Mouse (Mus musculus): ENCODE measurements around the gene Prkg1. TPM values are rescaled to one million over a fixed set of nuclear protein-coding genes. Genes with fewer than 3 reads are reported as not detected.
A peak's percentile ranks its signal among the peaks of the same experiment; 100 is the strongest.

Prkg1 gene
- polyA plus RNA-seq, 1 experiment from 2014 or later, result 1.1 TPM

- no peaks in the 10 kb centered on the region for H3K36me3 ChIP-seq (ENCODE audit: control insufficient read depth, insufficient read depth, low read length)
- no peaks in the 10 kb centered on the region for H3K4me1 ChIP-seq (ENCODE audit: control insufficient read depth, insufficient read depth, low read length)
- H3K9ac ChIP-seq (ENCODE audit: low read length), result no peak overlapping the region
- no peaks in the 10 kb centered on the region for H3K27me3 ChIP-seq (replicated peaks; ENCODE audit: control insufficient read depth, insufficient read depth, low read length)
- no peak overlapping the region for H3K4me3 ChIP-seq (ENCODE audit: low read depth, low read length)
- H3K27ac ChIP-seq (ENCODE audit: low read depth, low read length), result no peak overlapping the region
- 68% methylated on average over 3 of the region's 3 CpGs for WGBS
- no peak overlapping the region for H3K4me2 ChIP-seq (ENCODE audit: low read length)
- H3K9me3 ChIP-seq (replicated peaks; ENCODE audit: control insufficient read depth, low read length), result no peaks in the 10 kb centered on the region
- ATAC-seq (no peak), DNase-seq (ENCODE audit: low spot score) (no peak)
Measured at GRCm38 (mm10) chr19:31097857-31098256, 667.0 kb downstream of the Prkg1 start.

GRCm38 (mm10) chr19:31083761-31084160 is 681.1 kb downstream of the Prkg1 start:
- no peak for ATAC-seq
- WGBS, result 98% methylated on average over 8 of the region's 8 CpGs
- H3K27ac ChIP-seq (ENCODE audit: low read depth, low read length), result no peak overlapping the region
- H3K4me3 ChIP-seq (ENCODE audit: low read depth, low read length), result peak overlapping the region; percentile 79
- no peaks in the 10 kb centered on the region for H3K27me3 ChIP-seq (replicated peaks; ENCODE audit: control insufficient read depth, insufficient read depth, low read length)
- H3K4me2 ChIP-seq (ENCODE audit: low read length), result peak overlapping the region; percentile 74
- peaks cover 9% of the 10 kb centered on the region for H3K4me1 ChIP-seq (ENCODE audit: control insufficient read depth, insufficient read depth, low read length)
- peak overlapping the region; percentile 70; the same call in 1 of the 2 replicates for H3K9ac ChIP-seq (ENCODE audit: low read length)
- no peak for DNase-seq (ENCODE audit: low spot score)
- peaks cover 23% of the 10 kb centered on the region for H3K36me3 ChIP-seq (ENCODE audit: control insufficient read depth, insufficient read depth, low read length)
- no peaks in the 10 kb centered on the region for H3K9me3 ChIP-seq (replicated peaks; ENCODE audit: control insufficient read depth, low read length)

- peak within 1 kb of the TSS; percentile 79 for H3K4me3 ChIP-seq (ENCODE audit: low read depth, low read length)
- peak within 1 kb of the TSS; percentile 77 for H3K27ac ChIP-seq (ENCODE audit: low read depth, low read length)
- ATAC-seq (peak; percentile 100), DNase-seq (ENCODE audit: low spot score) (peak; percentile 100)
- H3K4me1 ChIP-seq (ENCODE audit: control insufficient read depth, insufficient read depth, low read length), result peaks cover 9% of the 10 kb centered on the region
- H3K9me3 ChIP-seq (replicated peaks; ENCODE audit: control insufficient read depth, low read length), result no peaks in the 10 kb centered on the region
- 2% methylated on average over 56 of the region's 56 CpGs for WGBS
- peak within 1 kb of the TSS; percentile 70 for H3K9ac ChIP-seq (ENCODE audit: low read length)
- no peaks in the 10 kb centered on the region for H3K27me3 ChIP-seq (replicated peaks; ENCODE audit: control insufficient read depth, insufficient read depth, low read length)
- peaks cover 23% of the 10 kb centered on the region for H3K36me3 ChIP-seq (ENCODE audit: control insufficient read depth, insufficient read depth, low read length)
- peak within 1 kb of the TSS; percentile 74 for H3K4me2 ChIP-seq (ENCODE audit: low read length)
Measured at GRCm38 (mm10) chr19:31082662-31083429, 682.0 kb downstream of the Prkg1 start, which contains the start of gene Cstf2t. TSS of gene Cstf2t (plus strand) at chr19:31082837.

GRCm38 (mm10) chr19:31082226-31082625 is 682.6 kb downstream of the Prkg1 start:
- no peak for DNase-seq (ENCODE audit: low spot score)
- Histone ChIP-seq H3K4me2 (ENCODE audit: low read length) (peak overlapping the region; percentile 51), H3K27ac (ENCODE audit: low read depth, low read length) (peak overlapping the region; percentile 49), H3K4me3 (ENCODE audit: low read depth, low read length) (peak overlapping the region; percentile 79), H3K9me3 (replicated peaks; ENCODE audit: control insufficient read depth, low read length) (no peaks in the 10 kb centered on the region), H3K27me3 (replicated peaks; ENCODE audit: control insufficient read depth, insufficient read depth, low read length) (no peaks in the 10 kb centered on the region), H3K36me3 (ENCODE audit: control insufficient read depth, insufficient read depth, low read length) (peaks cover 23% of the 10 kb centered on the region), H3K9ac (ENCODE audit: low read length) (peak overlapping the region; percentile 55), H3K4me1 (ENCODE audit: control insufficient read depth, insufficient read depth, low read length) (peaks cover 9% of the 10 kb centered on the region)
- peak; percentile 59 for ATAC-seq
- WGBS, result 18% methylated on average over 7 of the region's 7 CpGs

GRCm38 (mm10) chr19:31078241-31078640 is 686.6 kb downstream of the Prkg1 start:
- Histone ChIP-seq H3K4me2 (ENCODE audit: low read length) (no peak overlapping the region), H3K9ac (ENCODE audit: low read length) (no peak overlapping the region), H3K4me3 (ENCODE audit: low read depth, low read length) (no peak overlapping the region), H3K36me3 (ENCODE audit: control insufficient read depth, insufficient read depth, low read length) (no peaks in the 10 kb centered on the region), H3K9me3 (replicated peaks; ENCODE audit: control insufficient read depth, low read length) (no peaks in the 10 kb centered on the region), H3K4me1 (ENCODE audit: control insufficient read depth, insufficient read depth, low read length) (peaks cover 6% of the 10 kb centered on the region; the same call in 1 of the 2 replicates), H3K27me3 (replicated peaks; ENCODE audit: control insufficient read depth, insufficient read depth, low read length) (no peaks in the 10 kb centered on the region), H3K27ac (ENCODE audit: low read depth, low read length) (no peak overlapping the region)
- WGBS, result 34% methylated on average over 3 of the region's 3 CpGs
- DNase-seq (ENCODE audit: low spot score), result peak; percentile 4
- no peak for ATAC-seq

GRCm38 (mm10) chr19:31076106-31076505 is 688.7 kb downstream of the Prkg1 start:
- 89% methylated on average over 4 of the region's 4 CpGs for WGBS
- Histone ChIP-seq H3K4me2 (ENCODE audit: low read length) (no peak overlapping the region), H3K36me3 (ENCODE audit: control insufficient read depth, insufficient read depth, low read length) (no peaks in the 10 kb centered on the region), H3K27ac (ENCODE audit: low read depth, low read length) (no peak overlapping the region), H3K27me3 (replicated peaks; ENCODE audit: control insufficient read depth, insufficient read depth, low read length) (no peaks in the 10 kb centered on the region), H3K9me3 (replicated peaks; ENCODE audit: control insufficient read depth, low read length) (no peaks in the 10 kb centered on the region), H3K9ac (ENCODE audit: low read length) (no peak overlapping the region), H3K4me1 (ENCODE audit: control insufficient read depth, insufficient read depth, low read length) (peaks cover 6% of the 10 kb centered on the region; the same call in 1 of the 2 replicates), H3K4me3 (ENCODE audit: low read depth, low read length) (no peak overlapping the region)
- DNase-seq (ENCODE audit: low spot score), result no peak
- ATAC-seq, result no peak

GRCm38 (mm10) chr19:31074717-31075063 is 690.1 kb downstream of the Prkg1 start:
- H3K9ac ChIP-seq (ENCODE audit: low read length), result peak overlapping the region; percentile 41; the same call in 1 of the 2 replicates
- ATAC-seq (peak; percentile 37; the same call in 1 of the 2 replicates), DNase-seq (ENCODE audit: low spot score) (peak; percentile 28)
- H3K36me3 ChIP-seq (ENCODE audit: control insufficient read depth, insufficient read depth, low read length), result no peaks in the 10 kb centered on the region
- no peak overlapping the region for H3K27ac ChIP-seq (ENCODE audit: low read depth, low read length)
- no peaks in the 10 kb centered on the region for H3K27me3 ChIP-seq (replicated peaks; ENCODE audit: control insufficient read depth, insufficient read depth, low read length)
- no peak overlapping the region for H3K4me3 ChIP-seq (ENCODE audit: low read depth, low read length)
- 4% methylated on average over 3 of the region's 3 CpGs for whole genome bisulfite sequencing
- H3K9me3 ChIP-seq (replicated peaks; ENCODE audit: control insufficient read depth, low read length), result no peaks in the 10 kb centered on the region
- H3K4me1 ChIP-seq (ENCODE audit: control insufficient read depth, insufficient read depth, low read length), result peaks cover 6% of the 10 kb centered on the region; the same call in 1 of the 2 replicates
- peak overlapping the region; percentile 30 for H3K4me2 ChIP-seq (ENCODE audit: low read length)

GRCm38 (mm10) chr19:31073959-31074716 is 690.7 kb downstream of the Prkg1 start:
- no peaks in the 10 kb centered on the region for H3K36me3 ChIP-seq (ENCODE audit: control insufficient read depth, insufficient read depth, low read length)
- H3K4me2 ChIP-seq (ENCODE audit: low read length), result peak overlapping the region; percentile 30
- 33% methylated on average over 24 of the region's 24 CpGs for WGBS
- DNase-seq (ENCODE audit: low spot score) (peak; percentile 31), ATAC-seq (peak; percentile 37; the same call in 1 of the 2 replicates)
- H3K9me3 ChIP-seq (replicated peaks; ENCODE audit: control insufficient read depth, low read length), result no peaks in the 10 kb centered on the region
- no peak overlapping the region for H3K4me3 ChIP-seq (ENCODE audit: low read depth, low read length)
- H3K27me3 ChIP-seq (replicated peaks; ENCODE audit: control insufficient read depth, insufficient read depth, low read length), result no peaks in the 10 kb centered on the region
- H3K9ac ChIP-seq (ENCODE audit: low read length), result peak overlapping the region; percentile 41; the same call in 1 of the 2 replicates
- H3K4me1 ChIP-seq (ENCODE audit: control insufficient read depth, insufficient read depth, low read length), result peaks cover 6% of the 10 kb centered on the region; the same call in 1 of the 2 replicates
- H3K27ac ChIP-seq (ENCODE audit: low read depth, low read length), result no peak overlapping the region
